Mouse (Mus musculus) brain, adult 2 months (tissue): ENCODE results near the gene Plagl1.

Experiments used
- DNase-seq: peaks from one replicate; pipeline ENCODE4 v3.0.0; 2011; ENCODE audit warnings: low read depth, low spot score

The Plagl1 gene

DNA sequence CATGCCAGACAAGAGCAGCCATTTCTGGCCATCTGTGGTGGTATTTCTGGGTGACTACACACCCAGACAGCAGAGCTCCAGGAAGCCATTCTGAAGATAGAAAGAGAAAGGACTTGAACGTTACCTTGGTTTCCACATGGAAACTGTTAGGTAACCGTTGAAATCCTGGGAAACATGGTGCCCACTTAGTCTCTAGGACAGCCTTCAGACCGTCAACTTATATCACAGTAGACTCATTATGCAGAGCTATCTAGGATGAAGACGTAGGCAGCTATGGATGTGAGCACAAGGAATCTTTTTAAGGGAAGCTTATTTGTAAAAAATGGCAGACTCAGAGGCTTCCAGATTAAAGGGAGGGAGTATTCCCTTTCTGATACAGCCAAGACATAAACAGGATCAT is 73.5 kb downstream of the Plagl1 start:
- peak; percentile 21 for DNase-seq

DNA sequence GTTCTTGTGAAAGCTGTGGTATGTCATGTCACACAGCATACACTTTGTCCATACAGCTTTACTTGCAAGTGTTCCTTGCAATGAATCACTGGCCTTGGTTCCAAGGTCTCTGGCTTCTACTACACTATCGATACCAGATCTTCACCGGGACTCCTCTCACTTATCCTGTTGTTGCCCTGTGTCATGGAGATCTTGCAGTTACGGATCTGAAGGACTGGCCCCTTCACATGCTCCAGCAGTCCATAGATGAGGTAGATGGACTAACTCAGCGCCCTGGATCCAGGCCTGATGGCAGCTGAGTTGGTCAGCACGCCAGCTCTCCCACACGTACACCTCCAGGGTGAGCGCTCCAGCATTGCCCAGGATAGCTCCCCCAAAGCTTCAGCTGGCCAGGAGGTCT is 75.0 kb downstream of the Plagl1 start:
- DNase-seq, result no peak

GRCm38 (mm10) chr10:13135751-13136150 is 75.4 kb downstream of the Plagl1 start:
- no peak for DNase-seq

- DNase-seq, result no peak
These were observed 77.6 kb downstream of the Plagl1 start for GRCm38 (mm10) chr10:13137906-13138305.

GRCm38 (mm10) chr10:13140434-13140833 is 80.1 kb downstream of the Plagl1 start:
- no peak for DNase-seq

- DNase-seq, result no peak
These were observed 90.1 kb downstream of the Plagl1 start for GRCm38 (mm10) chr10:13150435-13150834.

DNA sequence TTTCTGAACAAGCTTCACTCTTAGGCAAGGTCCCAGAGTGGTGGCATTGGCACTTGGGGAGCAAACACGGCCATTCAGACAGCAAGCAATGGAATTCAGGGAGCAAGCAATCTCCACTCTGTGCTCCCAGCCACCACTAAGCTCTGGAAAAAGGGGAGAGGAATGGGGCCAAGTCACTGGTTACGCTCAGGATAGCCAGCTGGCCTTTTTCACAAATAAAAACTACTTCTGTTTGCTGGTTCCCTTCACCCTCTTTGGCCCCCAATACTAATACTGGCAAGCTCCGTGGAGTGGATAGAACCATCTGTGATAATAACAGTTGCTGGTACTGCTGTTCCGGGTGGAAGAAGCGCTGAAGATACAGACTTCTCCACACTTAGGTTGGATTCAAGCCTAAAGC is 91.0 kb downstream of the Plagl1 start:
- DNase-seq, result peak; percentile 21

DNA sequence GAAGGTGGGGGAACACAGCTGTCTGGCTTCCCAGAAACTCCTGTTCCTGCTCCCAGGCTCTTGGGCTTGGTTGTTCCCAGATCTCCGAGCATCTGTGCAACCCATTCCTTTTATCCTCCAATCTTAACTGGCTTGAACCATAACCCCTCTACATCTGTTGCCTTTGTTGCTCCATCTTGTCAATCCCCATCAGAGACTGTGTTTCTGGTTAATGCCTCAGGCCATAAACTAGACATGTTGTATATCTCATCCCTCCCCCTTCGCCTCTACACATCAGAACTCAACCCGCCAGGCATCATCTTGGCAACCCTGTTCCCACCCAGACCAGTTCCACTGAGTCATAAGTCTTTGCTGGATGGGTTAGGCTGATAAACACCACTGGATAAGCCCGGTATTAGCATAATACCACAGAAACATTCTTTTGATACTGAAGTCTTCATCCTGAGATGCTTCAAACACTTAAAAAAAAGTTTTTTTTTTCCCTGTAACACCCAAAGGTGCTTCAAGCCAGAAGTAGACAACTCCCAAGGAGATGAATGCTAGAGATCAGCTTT is 92.6 kb downstream of the Plagl1 start:
- DNase-seq, result no peak

DNA sequence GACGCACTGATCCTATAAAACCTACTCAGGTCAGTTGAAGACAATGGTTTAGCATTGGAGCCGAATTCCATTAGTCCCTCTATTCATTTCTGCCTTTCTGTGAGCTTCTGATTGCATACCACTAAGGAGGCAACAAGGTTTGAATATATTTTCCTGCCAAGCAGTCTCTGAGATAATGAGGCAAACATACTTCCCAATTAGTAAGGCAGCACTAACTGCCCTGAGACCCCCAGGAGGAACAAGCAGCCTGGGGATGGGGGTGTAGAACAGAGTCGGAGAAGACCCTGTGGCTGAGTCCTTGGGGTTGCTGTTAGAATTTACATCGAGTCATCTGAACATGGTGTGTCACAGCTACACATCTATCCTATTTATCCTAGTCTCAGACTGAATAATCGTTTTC is 95.1 kb downstream of the Plagl1 start:
- DNase-seq, result no peak

- DNase-seq, result peak; percentile 37
These were observed 100.6 kb downstream of the Plagl1 start for GRCm38 (mm10) chr10:13160913-13161312.

DNA sequence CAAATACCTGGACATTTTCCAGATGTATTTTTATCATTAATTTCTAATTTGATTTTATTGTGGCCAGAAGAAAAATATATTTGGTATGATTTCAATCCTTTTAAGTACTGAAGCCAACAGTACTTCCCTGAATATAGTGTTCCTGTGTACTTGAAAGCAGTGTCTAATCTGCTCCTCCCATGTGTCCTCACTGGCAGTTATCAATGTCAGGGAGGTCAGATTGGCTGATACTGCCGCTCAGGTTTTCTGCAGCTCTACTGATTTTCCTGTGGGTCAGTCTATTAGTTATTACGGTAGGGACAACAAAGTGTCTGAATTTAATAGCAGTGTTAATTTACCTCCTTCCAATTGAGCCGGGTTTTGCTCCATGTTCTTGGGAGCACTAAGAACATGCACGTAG is 101.7 kb downstream of the Plagl1 start:
- no peak for DNase-seq

GRCm38 (mm10) chr10:13168461-13168860 is 108.2 kb downstream of the Plagl1 start:
- no peak for DNase-seq

DNA sequence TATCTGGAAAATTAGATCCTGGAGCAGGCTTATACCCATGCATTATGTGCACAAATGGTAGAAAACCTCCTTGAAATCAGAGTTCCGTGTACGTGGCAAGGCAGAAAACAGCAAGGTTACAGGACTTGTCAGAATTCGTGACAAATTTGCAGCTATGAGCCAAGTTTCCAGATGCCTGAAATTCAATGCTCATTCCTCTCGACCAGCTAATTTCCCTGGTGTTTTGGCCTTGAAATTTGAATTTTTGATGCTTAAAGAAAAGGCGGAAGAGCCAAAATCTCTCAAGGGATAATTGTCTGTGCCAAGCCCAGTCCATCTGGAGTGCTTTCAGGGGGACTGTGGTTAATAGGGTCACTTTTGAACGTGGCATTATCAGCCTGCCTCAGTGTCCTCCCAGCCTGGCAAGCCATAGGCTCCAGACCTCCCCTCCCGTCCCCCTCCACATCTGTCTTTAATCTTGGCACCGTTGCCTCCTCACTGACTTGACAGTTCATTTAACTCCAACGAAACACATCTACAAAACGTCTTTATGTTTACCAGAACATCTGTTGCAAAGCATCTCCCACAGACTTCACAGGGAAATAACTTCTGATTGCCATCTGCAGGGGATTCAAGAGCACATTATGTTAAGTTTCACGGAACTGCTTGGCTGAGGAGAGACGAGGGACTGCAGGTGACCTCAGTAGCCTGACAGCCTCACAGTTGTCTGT is 110.6 kb downstream of the Plagl1 start:
- peak; percentile 24 for DNase-seq

DNA sequence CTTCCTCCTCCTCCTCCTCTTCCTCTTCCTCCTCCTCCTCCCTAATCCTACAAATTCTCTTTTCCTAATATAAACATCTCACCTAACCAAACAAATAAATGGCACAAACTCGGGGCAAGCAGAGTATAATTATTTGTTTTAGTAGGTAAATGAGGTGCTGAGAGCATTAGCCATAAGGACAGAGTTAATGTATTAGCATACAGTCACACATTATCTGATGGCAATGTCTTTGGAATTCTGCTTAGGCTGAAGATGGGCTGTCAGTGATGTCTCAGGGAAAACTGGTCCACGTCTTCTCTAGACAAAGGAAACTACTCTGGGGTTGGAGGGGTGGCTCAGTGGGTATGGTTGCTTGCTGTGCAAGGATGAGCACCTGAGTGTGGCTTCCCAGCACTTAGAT is 111.2 kb downstream of the Plagl1 start:
- no peak for DNase-seq

DNA sequence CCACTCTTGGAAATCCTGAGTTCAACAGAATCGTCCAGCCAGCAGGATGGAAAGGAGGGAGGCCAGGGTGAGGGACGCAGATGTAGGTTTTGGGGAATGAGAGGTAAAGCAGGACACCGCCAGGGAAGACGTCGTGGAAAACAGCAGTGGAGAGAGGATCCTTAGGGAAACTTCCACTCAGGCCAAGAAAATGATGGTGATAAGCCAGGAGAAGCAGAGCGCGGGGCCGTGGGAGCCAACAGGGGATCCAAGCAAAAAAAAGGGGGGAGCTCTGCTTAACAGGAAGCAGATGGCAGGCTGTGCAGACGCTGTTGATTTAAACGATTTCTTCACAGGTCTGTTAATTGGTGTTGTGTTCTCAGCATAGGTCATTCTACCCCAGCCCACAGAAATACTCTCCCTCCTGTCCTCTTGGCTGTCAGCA is 112.5 kb downstream of the Plagl1 start:
- DNase-seq, result no peak

DNA sequence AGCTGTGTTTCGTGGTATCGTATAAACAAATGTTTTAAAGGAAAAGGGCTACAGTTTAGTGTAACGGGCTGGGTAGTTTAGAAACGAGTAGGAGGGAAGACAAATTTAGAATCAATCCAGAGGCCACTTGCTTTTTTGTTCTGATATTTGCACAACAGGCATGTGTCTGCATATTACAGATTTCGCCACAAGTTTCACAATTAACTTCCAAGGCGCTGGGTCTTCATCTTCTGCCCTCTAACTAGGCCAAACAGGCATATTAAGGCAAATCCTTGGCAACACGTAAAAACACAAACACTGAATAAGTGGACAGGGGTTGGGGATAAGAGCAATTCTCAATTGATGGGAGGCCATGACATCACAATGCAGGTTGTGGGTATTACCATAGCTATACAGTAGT is 115.6 kb downstream of the Plagl1 start:
- no peak for DNase-seq

DNA sequence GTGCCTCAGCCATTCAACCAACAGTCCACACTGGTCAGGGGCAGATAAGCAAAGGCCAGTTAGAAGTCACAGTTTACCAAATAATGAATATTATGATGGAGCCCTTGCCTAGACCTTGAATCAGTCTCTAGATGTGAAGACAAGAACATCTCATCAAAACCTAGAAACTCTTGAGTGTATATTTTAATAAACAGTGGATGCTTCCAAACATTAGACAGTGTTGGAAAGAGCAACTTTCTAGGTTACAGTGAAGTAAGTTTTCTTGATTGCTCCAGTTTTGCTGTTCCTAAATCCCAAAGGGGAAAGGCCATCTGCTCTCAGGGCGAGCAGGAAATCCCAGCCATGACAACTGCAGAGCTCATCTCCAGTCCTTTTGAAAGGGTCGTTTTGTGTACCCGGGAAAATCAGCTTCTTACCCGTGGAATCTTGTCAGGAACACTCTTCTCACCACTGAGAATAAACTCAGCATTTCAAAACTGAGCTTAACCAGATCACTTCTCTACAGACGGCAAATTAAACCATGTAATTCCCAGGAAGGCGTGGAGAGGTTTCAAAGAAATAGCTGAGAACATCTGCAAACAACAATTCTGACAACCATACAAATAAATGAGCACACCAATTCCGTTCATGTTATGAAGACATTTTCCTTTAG is 117.8 kb downstream of the Plagl1 start, which contains the start of gene Zc2hc1b:
Gene Zc2hc1b (minus strand): TSS at position 51 of the 652 bp plus-strand sequence.
- no peak for DNase-seq

GRCm38 (mm10) chr10:13180211-13180610 is 119.9 kb downstream of the Plagl1 start:
- DNase-seq, result no peak
